ENCODE assay signal across 20 mouse cellular contexts in the genomic region with DNA sequence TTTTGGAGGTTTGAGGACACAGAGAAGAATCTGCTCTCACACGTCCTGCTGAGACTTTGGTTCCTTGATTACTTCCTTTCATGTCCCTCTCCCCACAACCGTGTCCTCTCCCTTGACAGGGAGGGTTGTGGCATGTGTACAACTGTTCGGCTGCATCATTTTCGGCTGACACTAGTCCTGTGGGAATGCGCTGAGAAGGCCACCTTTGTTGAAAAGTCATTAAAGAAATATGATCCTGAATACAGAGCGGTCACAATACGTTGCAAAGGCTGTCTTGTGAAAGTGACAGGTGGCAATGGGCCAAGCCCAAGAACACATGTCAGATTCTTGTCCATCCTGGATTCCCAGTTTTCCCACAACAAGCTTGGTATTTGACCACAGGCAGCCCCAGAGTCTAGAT.
DNase-seq lines count a peak whose midpoint lies in the region; ATAC-seq lines count a peak whose summit lies in the region.
"Had no signal": no experiment of that assay in that cellular context is flagged by ENCODE, and none has a peak within 500 bp of the region (broad histone marks: within the 10 kb centered on the region; RNA-seq: fewer than 3 reads in every experiment).

No protein-coding gene starts in this region.

- intact Hi-C loops in heart, postnatal 25 days (cut with DNase I), result no loop called here

- H3K9me3 ChIP-seq in midbrain, embryonic 11.5 days (ENCODE audit: control insufficient read depth, low read length), result no peaks in the 10 kb centered on the region
- no peaks in the 10 kb centered on the region for H3K9me3 ChIP-seq in midbrain, embryonic 10.5 days (replicated peaks)
- H3K9me3 ChIP-seq: forebrain, embryonic 13.5 days; heart, embryonic 10.5 days; hindbrain, embryonic 13.5 days had no signal

- no peak overlapping the region for H3K4me2 ChIP-seq in midbrain, embryonic 11.5 days
- H3K4me2 ChIP-seq: forebrain, embryonic 13.5 days; hindbrain, embryonic 13.5 days had no signal

- no peak overlapping the region for H3K4me3 ChIP-seq in midbrain, embryonic 11.5 days (ENCODE audit: low read depth, low read length)
- H3K4me3 ChIP-seq in midbrain, embryonic 10.5 days, result no peak overlapping the region
- H3K4me3 ChIP-seq: forebrain, embryonic 13.5 days; heart, embryonic 10.5 days; hindbrain, embryonic 13.5 days had no signal

- no peaks in the 10 kb centered on the region for H3K27me3 ChIP-seq in midbrain, embryonic 11.5 days (ENCODE audit: control insufficient read depth, insufficient read depth, low read length)
- H3K27me3 ChIP-seq in midbrain, embryonic 10.5 days (ENCODE audit: low read depth, poor library complexity, severe bottlenecking), result no peaks in the 10 kb centered on the region
- H3K27me3 ChIP-seq: forebrain, embryonic 13.5 days; hindbrain, embryonic 13.5 days had no signal

- ATAC-seq in midbrain, embryonic 11.5 days (ENCODE audit: low FRiP score), result no peak
- ATAC-seq: CD4-positive, CD25-positive, alpha-beta regulatory T cell, adult 4 months; forebrain, embryonic 13.5 days; hindbrain, postnatal 0 days had no signal

- H3K4me1 ChIP-seq in midbrain, embryonic 11.5 days (ENCODE audit: control insufficient read depth, insufficient read depth, low read length), result peaks cover 2% of the 10 kb centered on the region; the same call in 1 of the 2 replicates
- peaks cover 7% of the 10 kb centered on the region for H3K4me1 ChIP-seq in midbrain, embryonic 10.5 days
- H3K4me1 ChIP-seq: hindbrain, embryonic 13.5 days had no signal

- H3K36me3 ChIP-seq in midbrain, embryonic 11.5 days (ENCODE audit: control insufficient read depth, insufficient read depth, low read length), result no peaks in the 10 kb centered on the region
- H3K36me3 ChIP-seq in midbrain, embryonic 10.5 days, result no peaks in the 10 kb centered on the region
- H3K36me3 ChIP-seq: G1E; heart, embryonic 10.5 days; hindbrain, embryonic 13.5 days had no signal

- WGBS in midbrain, embryonic 11.5 days, result 85% methylated on average over 7 of the region's 7 CpGs
- WGBS in midbrain, embryonic 10.5 days, result 94% methylated on average over 7 of the region's 7 CpGs

- H3K9ac ChIP-seq in midbrain, embryonic 11.5 days (ENCODE audit: low read length), result no peak overlapping the region
- H3K9ac ChIP-seq: forebrain, embryonic 13.5 days; hindbrain, embryonic 13.5 days had no signal

- no peak overlapping the region for H3K27ac ChIP-seq in midbrain, embryonic 11.5 days (ENCODE audit: low read depth, low read length)
- no peak overlapping the region for H3K27ac ChIP-seq in midbrain, embryonic 10.5 days (replicated peaks)
- H3K27ac ChIP-seq: forebrain, embryonic 13.5 days; heart, embryonic 10.5 days; hindbrain, embryonic 13.5 days; hindbrain, postnatal 0 days had no signal

- DNase-seq in adrenal gland, adult 2 months, result peak; percentile 10
- no peak for DNase-seq in adrenal gland, adult 8-10 months
- DNase-seq in heart, adult 11 months, result peak; percentile 79
- DNase-seq in heart, postnatal 25 days (ENCODE audit: low spot score), result no peak
- peak; percentile 64 for DNase-seq in midbrain, embryonic 11.5 days (ENCODE audit: low spot score, missing footprints)
- DNase-seq in midbrain, embryonic 10.5 days (ENCODE audit: low spot score), result no peak
- DNase-seq in lung, postnatal 10 days, result no peak
- DNase-seq in lung, postnatal 4 days, result no peak
- DNase-seq: B cell, adult 2 months; cerebellum, adult 2 months; cerebellum, postnatal 10 days; gastrocnemius, postnatal 36 days; heart, adult 18-20 months; heart, postnatal 10 days had no signal

Comparison
In these comparisons a context has a peak if more than half of its experiments do, and no peak if none do; other contexts are left out.
1. DNase-seq: peak in adrenal gland, adult 2 months (single experiment), heart, adult 11 months (single experiment) and midbrain, embryonic 11.5 days (single experiment); none in adrenal gland, adult 8-10 months (single experiment), heart, postnatal 25 days (single experiment), midbrain, embryonic 10.5 days (single experiment), lung, postnatal 10 days (single experiment) and lung, postnatal 4 days (0 of 2).